Mouse (Mus musculus) stomach, embryonic 16.5 days (tissue): ENCODE measurements around the gene Lsp1. TPM values are rescaled to one million over a fixed set of nuclear protein-coding genes. Genes with fewer than 3 reads are reported as not detected.

Experiments
- ATAC-seq: fragments of 200-750 bp; cut with Nextera tagmentation; 2 replicates; pipeline ENCODE4 v1.8.0; 2017; ENCODE audit warnings: moderate number of reproducible peaks, moderate TSS enrichment; ENCODE audit not compliant: insufficient read depth, low FRiP score
- H3K27ac ChIP-seq: fragments of 300-500 bp; sonication (generic); 2 replicates; pipeline ENCODE4 v1.5.1; 2014; ENCODE audit warnings: low read length
- H3K27me3 ChIP-seq: fragments of 300-500 bp; sonication (generic); 2 replicates; pipeline ENCODE4 v1.6.1; 2014; ENCODE audit warnings: low read length, control low read depth, mixed read lengths; ENCODE audit not compliant: control insufficient read depth, insufficient read depth
- H3K36me3 ChIP-seq: fragments of 300-500 bp; sonication (generic); 2 replicates; pipeline ENCODE4 v1.6.1; 2014; ENCODE audit warnings: low read length; ENCODE audit not compliant: control insufficient read depth, insufficient read depth
- H3K4me1 ChIP-seq: fragments of 300-500 bp; sonication (generic); 2 replicates; pipeline ENCODE4 v1.6.1; 2014; ENCODE audit warnings: low read length, control low read depth, mixed read lengths; ENCODE audit not compliant: control insufficient read depth, insufficient read depth
- H3K4me2 ChIP-seq: fragments of 300-500 bp; sonication (generic); 2 replicates; pipeline ENCODE4 v1.6.1; 2014; ENCODE audit warnings: low read depth, low read length, mixed read lengths
- H3K4me3 ChIP-seq: fragments of 300-500 bp; sonication (generic); replicated peaks from 2 replicates; pipeline ENCODE4 v1.5.1; 2014; ENCODE audit warnings: mild to moderate bottlenecking, low read length
- H3K9ac ChIP-seq: fragments of 300-500 bp; sonication (generic); 2 replicates; pipeline ENCODE4 v1.6.1; 2014; ENCODE audit warnings: low read length
- H3K9me3 ChIP-seq: fragments of 300-500 bp; sonication (generic); replicated peaks from 2 replicates; pipeline ENCODE4 v1.6.1; 2016; ENCODE audit warnings: low read length, control low read depth; ENCODE audit not compliant: control insufficient read depth
- WGBS: fragments of 180-500 bp; shearing (Covaris S2); extraction: QIAGEN DNeasy Blood & Tissue Kit; methylation state at CpG from one replicate; pipeline ENCODE4 v1.1.7; 2014; 5-methylcytosine and 5-hydroxymethylcytosine counted together
- polyA plus RNA-seq: library from polyadenylated mRNA; unstranded; fragments of >200 nt; fragmentation: Nextera tagmentation; extraction: Ambion mirVana; gene quantifications from 2 replicates; pipeline ENCODE4 v1.2.1, GENCODE M21; 2015

Gene Lsp1
- polyA plus RNA-seq: 216 and 235 TPM in 2 replicates

DNA sequence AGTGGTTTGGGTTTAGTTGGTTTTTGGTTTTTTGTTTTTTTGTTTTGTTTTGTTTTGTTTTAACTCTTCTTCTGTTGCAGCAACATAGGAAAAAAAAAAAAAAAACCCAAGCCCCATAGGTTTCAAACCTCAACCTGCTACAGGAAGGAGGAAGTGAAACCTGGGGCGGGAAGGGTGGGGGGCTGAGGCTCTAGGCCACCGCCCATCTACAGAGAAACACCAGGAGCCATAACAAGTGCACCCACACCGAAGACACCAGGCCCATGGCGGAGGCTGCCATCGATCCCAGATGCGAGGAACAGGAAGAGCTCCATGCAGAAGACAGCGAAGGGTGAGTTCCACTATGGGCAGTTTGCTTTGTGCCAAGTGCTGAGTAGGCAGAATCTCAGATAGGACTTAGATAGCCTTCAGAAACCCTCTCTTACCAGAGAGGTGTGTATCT lies at the start of gene Lsp1:
Gene Lsp1 (plus strand): TSS at position 174 of the 442 bp plus-strand sequence.
- Histone ChIP-seq H3K4me3 (no peak within 1 kb of the TSS; the same call in 1 of the 2 replicates), H3K36me3 (no peaks in the 10 kb centered on the region), H3K9me3 (no peaks in the 10 kb centered on the region), H3K27ac (peak within 1 kb of the TSS; percentile 95), H3K27me3 (no peaks in the 10 kb centered on the region), H3K9ac (no peak within 1 kb of the TSS), H3K4me1 (peaks cover 22% of the 10 kb centered on the region), H3K4me2 (no peak within 1 kb of the TSS)
- ATAC-seq: no peak
- WGBS: 94% methylated on average over 7 of the region's 7 CpGs

- no peak for ATAC-seq
- Histone ChIP-seq H3K27me3 (no peaks in the 10 kb centered on the region), H3K27ac (no peak overlapping the region), H3K4me2 (no peak overlapping the region), H3K9ac (no peak overlapping the region), H3K36me3 (no peaks in the 10 kb centered on the region), H3K9me3 (no peaks in the 10 kb centered on the region), H3K4me1 (no peaks in the 10 kb centered on the region), H3K4me3 (no peak overlapping the region)
- WGBS: 91% methylated on average over 6 of the region's 6 CpGs
Measured at GRCm38 (mm10) chr7:142413285-142413684, 47.3 kb upstream of the Lsp1 start.

- no peak overlapping the region for H3K27ac ChIP-seq
- H3K27me3 ChIP-seq: no peaks in the 10 kb centered on the region
- no peak for ATAC-seq
- 50% methylated on average over 4 of the region's 4 CpGs for WGBS
- no peak overlapping the region for H3K4me2 ChIP-seq
- H3K4me1 ChIP-seq: no peaks in the 10 kb centered on the region
- no peak overlapping the region for H3K9ac ChIP-seq
- H3K9me3 ChIP-seq: no peaks in the 10 kb centered on the region
- no peak overlapping the region for H3K4me3 ChIP-seq
- no peaks in the 10 kb centered on the region for H3K36me3 ChIP-seq
Measured at GRCm38 (mm10) chr7:142415314-142415713, 45.3 kb upstream of the Lsp1 start.

DNA sequence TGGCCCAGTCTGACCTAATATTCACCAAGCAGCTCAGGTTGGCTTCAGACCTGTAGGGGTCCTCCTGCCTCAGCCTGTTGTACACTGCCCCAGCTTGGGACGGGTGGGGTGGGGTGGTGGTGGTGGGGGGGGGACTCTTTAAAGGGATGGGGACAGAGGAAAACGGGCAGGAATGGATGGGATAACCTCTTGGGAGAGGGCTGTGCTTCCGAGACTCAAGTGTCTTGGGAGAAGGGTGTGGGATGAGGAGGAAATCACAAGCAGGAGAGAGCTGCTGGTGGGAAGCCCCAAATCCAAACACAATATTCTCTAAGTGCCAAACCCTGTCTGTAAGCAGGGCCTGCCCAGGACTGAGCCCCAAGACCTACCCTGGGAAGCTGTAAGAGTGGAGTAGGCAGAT lies 44.4 kb upstream of the Lsp1 start:
- Histone ChIP-seq H3K9me3 (no peaks in the 10 kb centered on the region), H3K4me1 (no peaks in the 10 kb centered on the region), H3K4me3 (no peak overlapping the region), H3K9ac (no peak overlapping the region), H3K4me2 (no peak overlapping the region), H3K27ac (no peak overlapping the region), H3K27me3 (no peaks in the 10 kb centered on the region), H3K36me3 (no peaks in the 10 kb centered on the region)
- WGBS: 66% methylated on average over 3 of the region's 3 CpGs
- ATAC-seq: no peak

DNA sequence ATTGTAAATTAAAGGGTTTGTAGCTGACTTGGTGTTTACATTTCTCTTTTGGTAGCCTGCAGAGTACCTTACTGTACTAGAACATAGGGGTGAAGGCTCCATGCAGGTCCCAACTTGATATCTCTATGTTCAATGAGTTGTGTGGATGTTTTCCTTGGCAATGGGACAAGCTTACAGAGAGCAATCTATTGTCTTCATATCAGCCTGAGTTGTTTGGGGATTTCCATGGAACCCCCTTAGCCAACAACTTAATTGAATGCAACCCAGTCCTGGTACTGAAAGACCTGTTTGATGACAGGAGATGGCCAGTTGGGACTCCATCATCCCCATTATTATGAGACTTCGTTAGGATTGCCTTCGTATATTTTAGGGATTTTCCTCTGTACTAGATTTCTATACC lies 42.6 kb upstream of the Lsp1 start:
- H3K4me2 ChIP-seq: no peak overlapping the region
- no peak overlapping the region for H3K4me3 ChIP-seq
- H3K9ac ChIP-seq: no peak overlapping the region
- H3K27ac ChIP-seq: no peak overlapping the region
- no peaks in the 10 kb centered on the region for H3K27me3 ChIP-seq
- no peaks in the 10 kb centered on the region for H3K9me3 ChIP-seq
- no peak for ATAC-seq
- no peaks in the 10 kb centered on the region for H3K4me1 ChIP-seq
- WGBS: 82% methylated on average over 2 of the region's 2 CpGs
- no peaks in the 10 kb centered on the region for H3K36me3 ChIP-seq

DNA sequence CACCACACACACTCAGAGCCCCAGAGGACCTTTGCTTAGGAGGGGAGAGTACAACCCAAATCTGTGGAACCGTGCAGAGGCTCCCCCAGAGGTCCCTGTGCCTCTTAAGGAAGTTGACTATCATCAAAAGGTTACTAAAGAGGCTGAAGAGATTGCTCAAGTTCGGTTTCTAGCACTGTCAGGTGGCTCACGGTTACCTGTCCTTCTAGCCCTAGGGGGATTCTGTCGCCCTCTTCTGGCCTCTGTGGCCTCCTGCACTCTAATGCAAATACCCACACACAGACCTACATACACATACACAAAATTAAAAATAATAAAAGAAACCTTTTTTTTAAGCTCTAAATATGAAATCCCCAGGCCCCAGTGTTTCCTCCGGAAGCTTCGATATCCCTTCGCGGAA lies 41.9 kb upstream of the Lsp1 start:
- 87% methylated on average over 8 of the region's 8 CpGs for WGBS
- ATAC-seq: no peak

GRCm38 (mm10) chr7:142419887-142420286 lies 40.7 kb upstream of the Lsp1 start:
- no peak for ATAC-seq
- H3K4me3 ChIP-seq: no peak overlapping the region
- no peaks in the 10 kb centered on the region for H3K36me3 ChIP-seq
- no peak overlapping the region for H3K4me2 ChIP-seq
- H3K27me3 ChIP-seq: no peaks in the 10 kb centered on the region
- 62% methylated on average over 5 of the region's 5 CpGs for WGBS
- no peaks in the 10 kb centered on the region for H3K4me1 ChIP-seq
- H3K27ac ChIP-seq: no peak overlapping the region
- H3K9ac ChIP-seq: no peak overlapping the region
- no peaks in the 10 kb centered on the region for H3K9me3 ChIP-seq

More for the DNA sequence above, 41.9 kb upstream of the Lsp1 start:
- no peaks in the 10 kb centered on the region for H3K4me1 ChIP-seq
- H3K9me3 ChIP-seq: no peaks in the 10 kb centered on the region
- H3K27me3 ChIP-seq: no peaks in the 10 kb centered on the region
- no peak overlapping the region for H3K4me2 ChIP-seq
- H3K36me3 ChIP-seq: no peaks in the 10 kb centered on the region
- no peak overlapping the region for H3K4me3 ChIP-seq
- H3K27ac ChIP-seq: no peak overlapping the region
- H3K9ac ChIP-seq: no peak overlapping the region

DNA sequence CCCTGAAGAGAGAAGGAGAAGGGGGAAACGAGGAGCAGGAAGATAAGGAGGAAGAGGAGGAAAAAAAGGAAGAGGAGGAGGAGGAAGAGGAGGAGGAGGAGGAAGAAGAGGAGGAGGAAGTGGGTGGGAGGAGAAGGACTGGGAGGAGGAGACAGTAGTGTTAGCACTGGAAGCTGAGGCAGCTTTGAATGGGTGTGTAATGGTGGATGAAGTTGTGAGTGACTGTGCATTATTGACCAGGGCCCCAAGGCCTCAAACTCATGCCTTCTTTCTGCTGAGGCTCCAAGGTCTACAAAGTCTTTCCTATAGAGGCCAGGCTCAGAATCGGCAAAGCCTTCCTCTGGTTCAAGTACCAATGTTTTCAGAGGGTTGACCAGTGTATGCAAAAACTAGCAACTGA lies 38.8 kb upstream of the Lsp1 start:
- Histone ChIP-seq H3K4me3 (no peak overlapping the region), H3K27me3 (no peaks in the 10 kb centered on the region), H3K4me2 (no peak overlapping the region), H3K27ac (no peak overlapping the region), H3K9ac (no peak overlapping the region), H3K36me3 (no peaks in the 10 kb centered on the region), H3K9me3 (no peaks in the 10 kb centered on the region), H3K4me1 (no peaks in the 10 kb centered on the region)
- no peak for ATAC-seq
- WGBS: 61% methylated on average over 2 of the region's 2 CpGs

DNA sequence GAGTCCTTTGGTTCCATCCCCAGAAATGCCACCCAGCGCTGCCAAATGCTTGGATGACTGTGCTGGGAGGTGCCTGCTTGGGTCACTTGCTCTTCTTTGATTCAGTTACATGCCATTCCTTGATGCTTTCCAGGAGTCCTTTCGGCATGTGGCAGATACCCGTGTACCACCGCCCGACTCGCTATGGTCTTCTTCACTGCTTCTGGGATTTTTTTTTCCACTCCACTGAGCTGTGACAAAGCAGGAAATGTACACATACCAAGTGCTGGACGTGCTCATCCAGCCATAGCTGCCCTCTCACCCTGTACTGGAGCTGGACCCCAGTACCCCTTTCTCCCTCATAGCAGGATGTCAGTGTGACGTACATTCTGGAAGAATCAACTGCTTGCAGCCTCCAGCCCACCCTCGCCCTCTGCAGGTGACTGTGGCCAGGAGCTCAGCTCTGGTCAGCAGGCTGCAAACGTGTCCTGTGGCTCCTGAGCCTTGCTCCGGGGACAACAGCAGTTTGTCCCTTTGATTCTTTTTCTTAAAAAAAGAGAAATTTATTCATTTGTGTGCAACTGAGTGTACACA lies 34.9 kb upstream of the Lsp1 start:
- no peaks in the 10 kb centered on the region for H3K36me3 ChIP-seq
- H3K4me2 ChIP-seq: no peak overlapping the region
- no peak overlapping the region for H3K4me3 ChIP-seq
- no peak for ATAC-seq
- no peak overlapping the region for H3K9ac ChIP-seq
- 68% methylated on average over 11 of the region's 11 CpGs for WGBS
- peaks cover 11% of the 10 kb centered on the region for H3K4me1 ChIP-seq
- no peaks in the 10 kb centered on the region for H3K27me3 ChIP-seq
- H3K9me3 ChIP-seq: no peaks in the 10 kb centered on the region
- no peak overlapping the region for H3K27ac ChIP-seq
